Mouse (Mus musculus): ENCODE measurements around the gene Ccm2. TPM values are rescaled to one million over a fixed set of nuclear protein-coding genes. Genes with fewer than 3 reads are reported as not detected.
"Not testable (repeated sequence)": the region's sequence is repeated elsewhere in the genome, so short reads cannot be mapped to it uniquely, and the experiment has no call there.

The Ccm2 gene
- polyA plus RNA-seq, 1 experiment from 2014 or later: 81.6 TPM

- Histone ChIP-seq H3K27me3 (ENCODE audit: control insufficient read depth, insufficient read depth, low read length) (no peaks in the 10 kb centered on the region), H3K4me2 (no peak overlapping the region), H3K4me1 (ENCODE audit: control insufficient read depth, insufficient read depth, low read length) (no peaks in the 10 kb centered on the region), H3K27ac (ENCODE audit: low read depth, low read length) (no peak overlapping the region), H3K36me3 (ENCODE audit: control insufficient read depth, insufficient read depth, low read length) (peaks cover under 1% of the 10 kb centered on the region; the same call in 1 of the 2 replicates), H3K9me3 (ENCODE audit: control insufficient read depth, low read length) (no peaks in the 10 kb centered on the region), H3K9ac (ENCODE audit: low read length) (no peak overlapping the region), H3K4me3 (ENCODE audit: low read depth, low read length) (no peak overlapping the region)
- 80% methylated on average over 11 of the region's 11 CpGs for WGBS
- no peak for DNase-seq (ENCODE audit: low spot score, missing footprints)
- no peak for ATAC-seq (ENCODE audit: low FRiP score)
Observed at GRCm38 (mm10) chr11:6519491-6520033, 27.1 kb upstream of the Ccm2 start.

GRCm38 (mm10) chr11:6520507-6521173 is 26.0 kb upstream of the Ccm2 start, which contains the start of gene Myo1g:
Gene Myo1g, minus strand, starts transcription at chr11:6520965.
- H3K4me1 ChIP-seq (ENCODE audit: control insufficient read depth, insufficient read depth, low read length): peaks cover 2% of the 10 kb centered on the region; the same call in 1 of the 2 replicates
- no peak for ATAC-seq (ENCODE audit: low FRiP score)
- no peak for DNase-seq (ENCODE audit: low spot score, missing footprints)
- H3K9me3 ChIP-seq (ENCODE audit: control insufficient read depth, low read length): no peaks in the 10 kb centered on the region
- H3K4me2 ChIP-seq: no peak within 1 kb of the TSS
- no peak within 1 kb of the TSS for H3K27ac ChIP-seq (ENCODE audit: low read depth, low read length)
- H3K27me3 ChIP-seq (ENCODE audit: control insufficient read depth, insufficient read depth, low read length): no peaks in the 10 kb centered on the region
- H3K36me3 ChIP-seq (ENCODE audit: control insufficient read depth, insufficient read depth, low read length): peaks cover 8% of the 10 kb centered on the region
- 82% methylated on average over 7 of the region's 7 CpGs for WGBS
- H3K9ac ChIP-seq (ENCODE audit: low read length): no peak within 1 kb of the TSS
- H3K4me3 ChIP-seq (ENCODE audit: low read depth, low read length): no peak within 1 kb of the TSS

- WGBS: 77% methylated on average over 9 of the region's 9 CpGs
- Histone ChIP-seq H3K9me3 (ENCODE audit: control insufficient read depth, low read length) (no peaks in the 10 kb centered on the region), H3K9ac (ENCODE audit: low read length) (no peak overlapping the region)
Observed at GRCm38 (mm10) chr11:6522782-6523525, 23.7 kb upstream of the Ccm2 start.

GRCm38 (mm10) chr11:6523662-6524088 is 23.0 kb upstream of the Ccm2 start:
- Histone ChIP-seq H3K27me3 (ENCODE audit: control insufficient read depth, insufficient read depth, low read length) (no peaks in the 10 kb centered on the region), H3K27ac (ENCODE audit: low read depth, low read length) (no peak overlapping the region), H3K9ac (ENCODE audit: low read length) (no peak overlapping the region), H3K36me3 (ENCODE audit: control insufficient read depth, insufficient read depth, low read length) (peaks cover 16% of the 10 kb centered on the region), H3K4me1 (ENCODE audit: control insufficient read depth, insufficient read depth, low read length) (peaks cover 13% of the 10 kb centered on the region), H3K4me2 (no peak overlapping the region), H3K4me3 (ENCODE audit: low read depth, low read length) (no peak overlapping the region), H3K9me3 (ENCODE audit: control insufficient read depth, low read length) (no peaks in the 10 kb centered on the region)
- WGBS: 50% methylated on average over 1 of the region's 1 CpGs
- ATAC-seq (ENCODE audit: low FRiP score) (no peak), DNase-seq (ENCODE audit: low spot score, missing footprints) (no peak)

More at GRCm38 (mm10) chr11:6522782-6523525, 23.7 kb upstream of the Ccm2 start:
- Histone ChIP-seq H3K4me1 (ENCODE audit: control insufficient read depth, insufficient read depth, low read length) (peaks cover 11% of the 10 kb centered on the region), H3K4me2 (no peak overlapping the region), H3K36me3 (ENCODE audit: control insufficient read depth, insufficient read depth, low read length) (peaks cover 16% of the 10 kb centered on the region), H3K4me3 (ENCODE audit: low read depth, low read length) (no peak overlapping the region), H3K27me3 (ENCODE audit: control insufficient read depth, insufficient read depth, low read length) (no peaks in the 10 kb centered on the region), H3K27ac (ENCODE audit: low read depth, low read length) (no peak overlapping the region)
- DNase-seq (ENCODE audit: low spot score, missing footprints) (no peak), ATAC-seq (ENCODE audit: low FRiP score) (no peak)

DNA sequence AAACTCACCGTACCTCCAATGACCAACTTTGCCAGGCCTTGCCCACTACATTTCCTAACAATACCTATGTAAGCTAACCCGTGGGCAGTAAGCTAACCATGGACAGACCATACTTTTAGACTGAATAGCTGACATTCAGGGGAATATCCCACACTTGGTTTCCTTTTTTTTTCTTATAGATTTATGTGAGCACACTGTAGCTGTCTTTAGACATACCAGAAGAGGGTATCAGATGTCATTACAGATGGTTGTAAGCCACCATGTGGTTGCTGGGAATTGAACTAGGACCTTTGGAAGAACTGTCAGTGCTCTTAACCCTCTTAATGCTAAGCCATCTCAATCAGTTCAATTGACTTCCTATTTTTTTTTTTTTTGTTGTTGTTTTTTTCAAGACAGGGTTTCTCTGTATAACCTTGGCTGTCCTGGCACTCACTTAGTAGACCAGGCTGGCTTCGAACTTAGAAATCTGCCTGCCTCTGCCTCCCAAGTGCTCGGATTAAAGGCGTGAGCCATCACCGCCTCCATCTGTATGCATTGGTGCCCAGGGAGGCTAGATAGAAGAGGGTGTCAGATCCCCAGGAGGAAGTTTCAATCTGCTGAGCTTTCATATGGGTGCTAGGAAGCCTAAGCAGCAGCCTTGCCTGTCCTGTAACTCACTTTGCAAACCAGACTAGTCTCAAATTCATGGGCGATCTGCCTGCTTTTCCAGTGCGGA is 22.4 kb upstream of the Ccm2 start:
- Histone ChIP-seq H3K9ac (ENCODE audit: low read length) (no peak overlapping the region), H3K4me2 (no peak overlapping the region), H3K27ac (ENCODE audit: low read depth, low read length) (peak overlapping the region; percentile 44; the same call in 1 of the 2 replicates), H3K27me3 (ENCODE audit: control insufficient read depth, insufficient read depth, low read length) (no peaks in the 10 kb centered on the region), H3K36me3 (ENCODE audit: control insufficient read depth, insufficient read depth, low read length) (peaks cover 16% of the 10 kb centered on the region), H3K9me3 (ENCODE audit: control insufficient read depth, low read length) (no peaks in the 10 kb centered on the region), H3K4me3 (ENCODE audit: low read depth, low read length) (no peak overlapping the region), H3K4me1 (ENCODE audit: control insufficient read depth, insufficient read depth, low read length) (peaks cover 13% of the 10 kb centered on the region)
- DNase-seq (ENCODE audit: low spot score, missing footprints): no peak
- ATAC-seq (ENCODE audit: low FRiP score): no peak
- 89% methylated on average over 8 of the region's 8 CpGs for WGBS

DNA sequence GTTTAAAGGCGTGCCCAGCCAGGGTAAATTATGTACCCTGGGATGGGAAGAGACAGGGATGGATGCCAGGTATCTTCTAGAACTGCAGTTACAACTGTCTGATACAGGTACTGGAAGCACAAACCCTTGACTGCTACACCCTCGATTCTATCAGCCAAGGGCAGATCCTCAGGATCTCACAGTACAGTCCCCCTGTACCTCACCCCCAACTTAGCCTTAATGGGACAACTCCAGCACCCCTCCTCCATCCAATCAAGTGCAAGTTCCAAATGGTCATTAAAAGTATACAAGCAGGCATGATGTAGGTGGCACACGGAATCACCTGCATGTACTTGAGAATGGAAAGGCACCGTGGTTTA is 21.8 kb upstream of the Ccm2 start:
- 91% methylated on average over 4 of the region's 4 CpGs for WGBS
- Histone ChIP-seq H3K9me3 (ENCODE audit: control insufficient read depth, low read length) (no peaks in the 10 kb centered on the region), H3K4me2 (no peak overlapping the region), H3K27ac (ENCODE audit: low read depth, low read length) (peak overlapping the region; percentile 44; the same call in 1 of the 2 replicates), H3K9ac (ENCODE audit: low read length) (no peak overlapping the region), H3K27me3 (ENCODE audit: control insufficient read depth, insufficient read depth, low read length) (no peaks in the 10 kb centered on the region), H3K4me3 (ENCODE audit: low read depth, low read length) (no peak overlapping the region), H3K4me1 (ENCODE audit: control insufficient read depth, insufficient read depth, low read length) (peaks cover 13% of the 10 kb centered on the region), H3K36me3 (ENCODE audit: control insufficient read depth, insufficient read depth, low read length) (peaks cover 16% of the 10 kb centered on the region)
- no peak for DNase-seq (ENCODE audit: low spot score, missing footprints)
- no peak for ATAC-seq (ENCODE audit: low FRiP score)

DNA sequence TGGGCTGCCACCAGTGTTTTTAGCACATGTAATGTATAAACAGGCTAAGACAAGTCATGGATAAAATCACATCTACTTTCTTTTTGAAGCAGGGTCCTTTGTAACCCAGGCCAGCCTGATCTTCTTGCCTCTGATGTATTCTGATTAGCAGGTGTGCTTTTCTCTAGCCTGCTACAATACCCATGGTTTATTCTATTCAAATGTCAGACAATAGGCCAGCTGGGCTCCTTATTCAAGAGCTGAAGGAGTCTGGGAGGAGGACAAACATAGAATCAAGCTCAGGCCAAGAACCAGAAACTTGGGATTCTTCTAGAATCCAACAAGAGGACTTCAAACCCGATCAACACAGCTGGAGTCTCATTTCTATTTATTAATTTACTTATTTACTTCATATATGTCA is 21.4 kb upstream of the Ccm2 start:
- WGBS: 63% methylated on average over 1 of the region's 1 CpGs
- H3K27ac ChIP-seq (ENCODE audit: low read depth, low read length): 0 out of 2 replicates have a peak overlapping the region, but pooled peaks have one; percentile 15

DNA sequence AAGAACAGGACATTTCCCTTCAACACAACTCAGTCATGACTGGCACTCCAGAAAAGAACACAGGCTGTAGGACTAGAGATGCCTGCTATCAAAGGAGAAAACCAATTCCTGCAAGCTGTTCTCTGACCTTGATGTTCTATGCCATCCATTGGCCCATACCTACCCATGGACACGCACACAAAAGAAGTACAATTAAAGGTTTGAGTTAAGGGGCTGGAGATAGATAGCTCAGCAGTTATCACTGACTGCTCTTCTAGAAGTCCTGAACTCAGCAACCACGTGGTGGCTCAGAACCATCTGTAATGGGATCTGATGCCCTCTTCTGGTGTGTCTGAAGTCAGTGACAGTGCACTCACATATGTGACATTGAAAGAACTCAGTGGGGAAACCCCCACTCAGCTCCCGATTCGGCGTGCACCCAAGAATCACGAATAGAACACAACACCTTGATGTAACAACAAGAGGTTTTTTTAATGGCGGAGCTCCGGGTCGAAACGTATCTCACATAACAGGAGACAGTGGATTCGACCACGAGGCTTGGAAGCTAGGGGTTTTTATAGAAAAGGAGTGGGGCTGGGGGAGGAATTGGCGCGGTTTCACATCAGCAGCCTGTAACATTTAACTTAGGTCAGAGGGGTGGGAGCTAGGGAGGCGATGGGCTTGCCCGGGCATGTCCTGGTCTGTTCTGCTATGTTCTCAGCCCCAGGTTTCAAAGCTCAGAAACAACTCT is 20.0 kb upstream of the Ccm2 start:
- Histone ChIP-seq H3K9ac (ENCODE audit: low read length) (peak overlapping the region; percentile 83; the same call in 1 of the 2 replicates), H3K36me3 (ENCODE audit: control insufficient read depth, insufficient read depth, low read length) (peaks cover 16% of the 10 kb centered on the region), H3K4me2 (peak overlapping the region; percentile 85), H3K4me3 (ENCODE audit: low read depth, low read length) (peak overlapping the region; percentile 64; the same call in 1 of the 2 replicates), H3K4me1 (ENCODE audit: control insufficient read depth, insufficient read depth, low read length) (peaks cover 13% of the 10 kb centered on the region)
- H3K27me3 ChIP-seq (ENCODE audit: control insufficient read depth, insufficient read depth, low read length); DNase-seq (ENCODE audit: low spot score, missing footprints); ATAC-seq (ENCODE audit: low FRiP score); H3K9me3 ChIP-seq (ENCODE audit: control insufficient read depth, low read length); H3K27ac ChIP-seq (ENCODE audit: low read depth, low read length): not testable (repeated sequence)
- 77% methylated on average over 12 of the region's 16 CpGs for WGBS

More for the DNA sequence above, 21.4 kb upstream of the Ccm2 start:
- no peaks in the 10 kb centered on the region for H3K27me3 ChIP-seq (ENCODE audit: control insufficient read depth, insufficient read depth, low read length)
- peaks cover 16% of the 10 kb centered on the region for H3K36me3 ChIP-seq (ENCODE audit: control insufficient read depth, insufficient read depth, low read length)
- H3K4me2 ChIP-seq: no peak overlapping the region
- no peak for DNase-seq (ENCODE audit: low spot score, missing footprints)
- H3K4me1 ChIP-seq (ENCODE audit: control insufficient read depth, insufficient read depth, low read length): peaks cover 13% of the 10 kb centered on the region
- H3K9me3 ChIP-seq (ENCODE audit: control insufficient read depth, low read length): no peaks in the 10 kb centered on the region
- no peak for ATAC-seq (ENCODE audit: low FRiP score)
- H3K9ac ChIP-seq (ENCODE audit: low read length): no peak overlapping the region
- H3K4me3 ChIP-seq (ENCODE audit: low read depth, low read length): no peak overlapping the region
